Mouse (Mus musculus) ES-Bruce4 (cell line): ENCODE measurements around the gene Tomt.

Experiments used
- CTCF ChIP-seq: IDR thresholded peaks from one replicate; pipeline ENCODE4 v1.8.1; 2011; ENCODE audit warnings: low read depth, low read length
- EP300 ChIP-seq: IDR thresholded peaks from 2 replicates; pipeline ENCODE4 v1.6.1; 2011; ENCODE audit warnings: low read depth, low read length; ENCODE audit not compliant: insufficient read depth
- POLR2A ChIP-seq: IDR thresholded peaks from one replicate; pipeline ENCODE4 v1.8.1; 2011; ENCODE audit warnings: low read length; ENCODE audit not compliant: insufficient read depth

DNA sequence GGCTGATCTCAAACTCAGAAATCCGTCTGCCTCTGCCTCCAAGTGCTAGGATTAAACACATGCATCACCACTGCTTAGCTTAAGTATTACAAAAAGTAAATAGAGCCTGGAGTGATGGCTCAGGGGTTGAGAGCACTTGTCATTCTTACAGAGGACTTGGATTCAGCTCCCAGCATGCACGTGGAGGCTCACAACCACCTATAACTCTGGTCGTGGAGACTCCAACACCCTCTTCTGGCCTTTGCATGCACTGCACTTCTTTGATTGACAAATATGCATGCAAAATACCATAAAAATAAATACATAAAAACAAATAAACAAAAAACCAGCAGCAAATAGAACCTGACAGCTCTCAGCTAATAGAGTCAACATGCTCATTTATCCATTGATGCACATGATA, 43.9 kb downstream of the Tomt start:
- peak; percentile 20 for TF ChIP-seq CTCF
- no peak for TF ChIP-seq EP300
- TF ChIP-seq POLR2A = no peak
